Mouse (Mus musculus) frontal cortex, postnatal 10 days (tissue): ENCODE measurements at regions not wholly inside any gene's neighbourhood (a gene's known extent, or its start where the extent isn't known, plus 50 kb on each side); places are given as distances from the start of the nearest gene placed in this dataset.

Source experiments
- DNase-seq, 2 experiments: peaks; one replicate each; pipeline ENCODE4 v3.0.0; 2022; ENCODE audit warnings: low spot score in 2 of 2, mixed read lengths in 1 of 2

DNA sequence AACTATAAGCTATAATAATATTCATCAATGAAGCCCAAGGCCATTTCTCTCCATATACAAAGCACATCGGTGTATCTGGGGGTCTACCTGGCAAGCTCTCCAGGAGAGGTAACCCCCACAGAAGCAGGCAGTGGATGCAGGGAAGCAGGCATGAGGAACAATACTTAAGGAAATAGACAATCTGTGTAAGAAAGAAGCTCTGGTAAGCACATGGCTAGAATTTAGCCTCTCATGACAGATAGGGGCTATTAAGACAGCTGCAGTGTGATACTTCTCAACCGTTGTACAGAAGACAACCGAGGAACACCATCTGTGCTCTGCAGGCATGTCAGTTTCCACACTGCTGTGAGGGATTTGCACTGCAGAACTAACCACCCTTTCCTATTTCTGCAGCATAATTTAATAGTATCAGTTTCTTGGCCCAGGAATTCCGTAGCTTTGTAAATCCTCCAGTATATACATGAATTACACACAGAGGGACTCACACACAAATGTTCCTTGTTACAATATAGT lies 108.1 kb upstream of the Lpar1 start:
- DNase-seq: no peak

DNA sequence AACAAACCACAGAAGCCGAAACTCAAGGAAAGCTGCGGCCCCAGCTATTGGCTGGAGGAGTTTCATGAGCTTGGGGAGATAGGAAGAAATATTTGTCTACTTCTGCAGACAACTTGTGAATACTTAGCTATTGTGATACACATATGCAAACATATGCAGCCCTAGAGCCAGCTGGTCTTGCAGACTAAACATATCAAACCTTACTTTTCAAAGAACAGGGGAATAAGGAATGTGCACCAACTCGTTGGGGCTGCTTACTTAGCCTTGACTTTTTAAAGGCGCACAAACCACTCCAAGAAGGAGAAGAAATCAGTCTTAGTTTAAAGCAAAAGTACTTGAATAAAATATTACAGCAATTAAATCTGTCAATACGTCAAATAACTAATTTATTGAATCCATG lies 106.8 kb upstream of the Lpar1 start:
- no peak for DNase-seq

DNA sequence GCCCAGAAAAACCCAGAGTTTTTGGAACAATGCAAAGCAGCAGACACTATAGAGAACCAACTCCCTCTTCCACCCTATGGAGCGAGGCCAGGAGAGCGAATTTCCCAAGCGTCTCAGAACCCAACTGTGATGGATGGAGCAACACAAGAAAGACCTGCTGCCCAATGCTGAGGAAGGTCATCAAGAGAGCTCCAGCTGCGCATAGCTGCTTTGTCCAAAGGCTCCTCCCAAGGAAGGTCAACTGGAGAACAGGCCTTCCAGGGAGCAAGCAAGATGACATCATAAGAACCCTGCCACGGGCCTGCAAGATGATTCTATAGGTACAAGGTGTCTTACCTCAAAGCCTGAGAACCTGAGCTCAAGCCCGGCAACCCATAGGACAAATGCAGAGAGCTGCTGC lies 104.5 kb upstream of the Lpar1 start:
- DNase-seq: no peak

DNA sequence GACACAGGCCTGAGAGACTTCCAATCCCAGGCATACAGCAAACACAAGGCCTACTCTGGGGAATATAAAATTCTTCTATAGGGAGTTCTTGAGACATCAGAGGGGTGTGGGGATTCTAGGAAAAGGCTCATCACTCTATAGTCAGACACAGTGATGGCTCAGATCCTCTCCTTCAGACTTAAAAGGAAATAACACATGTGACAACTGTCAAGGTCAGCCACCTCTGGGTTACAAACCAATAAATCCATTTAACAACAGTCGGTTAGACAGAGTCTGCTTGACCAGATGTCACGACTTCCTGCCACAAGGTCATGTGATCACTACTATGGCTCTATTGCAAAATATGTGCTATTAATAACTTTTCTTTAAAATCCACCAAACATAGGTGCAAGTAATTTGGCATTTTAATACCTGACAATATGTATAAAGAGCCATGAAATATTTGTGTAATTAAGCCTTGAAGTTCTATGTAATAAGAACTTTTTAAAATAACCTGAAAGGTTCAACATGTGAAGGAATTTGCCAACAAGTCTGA lies 94.1 kb upstream of the Lpar1 start:
- no peak for DNase-seq

DNA sequence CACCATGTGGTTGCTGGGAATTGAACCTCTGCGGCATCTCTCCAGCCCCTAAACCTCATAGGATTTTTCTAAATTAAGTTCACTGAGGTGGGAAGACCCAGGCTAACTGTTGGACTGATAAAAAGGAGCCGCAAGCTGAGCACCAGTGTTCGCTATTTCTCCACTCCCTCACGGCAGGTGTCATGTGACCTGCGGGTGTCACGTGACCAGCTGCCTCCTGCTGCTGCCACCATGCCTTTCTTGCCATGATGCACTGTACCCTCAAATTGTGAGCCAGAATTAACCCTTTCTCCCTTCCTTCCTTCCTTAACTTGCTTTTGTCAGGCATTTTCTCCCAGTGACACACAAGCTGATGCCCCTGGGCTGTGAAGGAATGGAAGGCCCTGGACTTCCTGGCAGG lies 93.1 kb upstream of the Lpar1 start:
- DNase-seq: no peak

DNA sequence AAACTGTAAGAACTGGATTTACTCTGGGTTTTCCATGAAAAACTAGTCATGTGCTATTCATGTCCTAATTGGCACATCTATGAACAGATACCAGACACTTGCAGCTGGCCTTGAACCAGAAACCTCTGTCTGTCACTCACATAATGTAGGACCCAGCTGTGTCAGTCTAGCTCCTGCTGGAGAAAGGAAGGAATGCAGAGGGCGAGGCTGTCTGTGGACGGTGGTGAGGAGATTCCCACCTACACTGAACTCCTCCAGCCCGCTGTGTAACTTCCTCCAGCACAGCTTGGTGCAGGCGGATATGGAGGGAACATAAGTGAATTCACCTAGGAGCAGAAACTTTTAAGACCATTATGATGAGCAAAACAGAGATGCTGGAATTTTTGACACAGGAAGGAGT lies 89.7 kb upstream of the Lpar1 start:
- DNase-seq: no peak

DNA sequence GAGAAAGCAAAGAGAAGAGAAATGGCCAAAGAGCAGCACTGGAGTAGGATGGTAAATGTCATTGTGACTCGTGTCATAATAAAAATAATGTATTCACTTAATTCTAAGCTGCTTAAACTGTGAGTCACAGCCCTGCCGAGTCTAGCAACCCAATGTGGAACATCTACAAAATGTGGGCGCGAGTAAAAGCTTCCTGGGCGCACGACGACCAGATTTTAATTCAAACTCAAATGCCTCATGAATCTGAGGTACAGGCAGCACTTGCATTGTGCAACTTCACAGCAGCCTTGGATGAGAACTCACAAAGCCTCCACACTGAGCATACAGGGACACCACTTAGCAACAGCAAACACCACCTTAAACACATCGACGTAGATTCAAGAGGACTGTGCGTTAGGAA lies 88.5 kb upstream of the Lpar1 start:
- DNase-seq: no peak

DNA sequence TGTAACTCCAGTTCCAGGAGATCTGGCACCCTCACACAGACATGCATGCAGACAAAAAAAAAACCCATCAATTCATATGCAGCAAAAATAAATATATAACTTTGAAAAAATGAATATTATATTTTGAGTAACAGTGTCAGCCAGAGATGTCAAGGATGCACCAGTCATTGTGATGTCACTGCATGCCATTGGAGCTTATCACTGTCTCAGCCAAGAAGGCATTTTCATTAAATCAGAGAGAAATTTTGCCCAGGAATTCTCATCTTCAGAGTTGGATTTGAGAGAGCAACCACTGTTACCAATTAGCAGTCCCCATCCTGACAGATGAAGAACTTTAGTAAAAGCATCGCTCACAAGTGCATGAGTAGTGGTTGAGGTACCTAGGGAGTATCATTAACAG lies 79.0 kb upstream of the Lpar1 start:
- DNase-seq: no peak

DNA sequence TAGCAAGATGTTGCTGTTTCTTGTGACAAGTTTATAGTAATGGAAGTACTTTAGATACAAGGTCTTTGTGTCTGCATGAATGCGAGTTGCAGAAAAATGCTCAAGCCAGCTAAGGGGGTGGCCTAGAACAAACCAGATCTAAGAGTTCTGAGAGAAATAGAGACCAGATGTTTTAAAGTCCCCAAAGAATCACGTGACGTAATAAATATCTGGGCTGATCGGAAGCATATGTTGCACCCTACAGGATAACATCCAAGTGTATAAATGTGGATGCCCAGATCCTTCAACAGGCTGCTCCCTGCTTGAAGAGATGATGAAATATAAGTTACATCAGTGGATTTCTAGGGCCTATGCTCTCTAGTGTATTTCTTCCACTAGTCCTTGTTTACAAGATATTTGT lies 77.7 kb upstream of the Lpar1 start:
- no peak for DNase-seq

DNA sequence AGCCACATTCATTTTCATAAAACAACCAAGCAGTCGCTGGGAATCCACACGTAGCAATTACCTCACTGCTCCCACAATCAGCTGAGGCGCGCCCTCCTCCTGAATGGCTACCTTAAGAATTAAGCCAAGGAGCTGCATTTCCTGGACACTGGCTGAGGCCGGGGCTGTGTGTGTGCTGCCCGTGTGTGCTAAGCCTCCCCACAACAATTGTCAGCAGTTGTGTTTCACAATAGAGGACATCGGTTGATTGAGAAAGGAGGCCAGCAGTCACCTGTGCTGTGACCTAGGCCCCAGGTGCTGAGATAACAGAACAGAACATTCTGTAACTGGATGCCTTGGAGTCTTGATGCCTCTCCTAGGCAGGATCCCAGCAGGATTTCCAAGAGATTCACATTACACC lies 73.3 kb upstream of the Lpar1 start:
- no peak for DNase-seq

DNA sequence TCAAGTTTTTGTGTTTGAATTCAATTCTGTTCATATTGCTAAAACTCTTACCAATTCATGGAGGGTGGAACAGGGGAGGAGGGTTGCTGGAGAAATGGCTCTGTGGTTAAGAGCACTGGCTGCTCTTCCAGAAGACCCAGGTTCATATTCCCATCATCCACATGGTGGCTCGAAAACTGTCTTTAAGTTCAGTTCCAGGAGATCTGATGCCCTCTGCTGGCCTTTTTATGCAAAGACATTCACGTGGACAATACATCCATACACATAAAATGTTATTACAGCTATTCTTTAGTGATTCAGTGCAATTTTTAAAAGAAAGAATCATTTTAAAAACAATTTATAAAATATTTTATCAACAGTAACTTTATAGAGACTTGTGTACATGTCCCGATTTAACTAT lies 70.4 kb upstream of the Lpar1 start:
- DNase-seq: no peak

DNA sequence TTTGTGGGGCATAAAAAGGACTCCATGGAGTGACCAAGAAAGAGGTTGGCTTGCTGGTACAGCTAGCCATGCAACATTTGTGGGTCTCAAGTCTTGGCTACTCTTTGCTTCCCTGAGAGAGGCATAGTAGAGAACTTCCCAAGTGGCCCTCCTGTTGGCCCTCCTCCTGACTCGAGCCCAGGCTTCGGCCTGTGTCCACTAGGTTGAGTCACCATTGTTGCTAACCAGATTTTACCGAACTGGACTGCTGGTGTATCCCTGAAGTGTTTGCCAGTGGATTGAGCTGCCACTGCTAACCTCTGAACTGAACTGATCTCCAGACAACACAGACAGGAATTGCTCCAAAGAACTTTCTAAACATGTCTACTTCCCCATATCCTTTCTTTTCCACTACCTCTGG lies 66.9 kb upstream of the Lpar1 start:
- DNase-seq: no peak

DNA sequence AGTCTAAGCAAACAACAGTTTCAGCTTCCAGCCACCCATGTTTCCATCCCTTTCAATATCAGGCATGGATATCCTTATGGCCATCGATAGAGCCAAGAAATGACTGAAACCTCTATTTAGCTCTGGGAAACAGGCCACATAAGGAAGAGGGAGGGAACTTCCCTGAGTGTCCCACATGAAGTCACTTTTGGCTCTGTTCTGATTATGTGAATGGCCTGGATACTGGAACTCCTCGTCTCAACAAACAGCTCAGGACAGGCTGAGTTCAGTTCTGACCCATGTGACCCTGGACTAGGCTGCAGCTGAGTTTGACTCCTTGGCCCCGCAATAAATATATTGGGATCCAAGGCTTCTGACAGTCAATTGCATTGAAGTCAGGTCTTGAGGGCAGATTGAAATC lies 63.6 kb upstream of the Lpar1 start:
- DNase-seq: no peak

DNA sequence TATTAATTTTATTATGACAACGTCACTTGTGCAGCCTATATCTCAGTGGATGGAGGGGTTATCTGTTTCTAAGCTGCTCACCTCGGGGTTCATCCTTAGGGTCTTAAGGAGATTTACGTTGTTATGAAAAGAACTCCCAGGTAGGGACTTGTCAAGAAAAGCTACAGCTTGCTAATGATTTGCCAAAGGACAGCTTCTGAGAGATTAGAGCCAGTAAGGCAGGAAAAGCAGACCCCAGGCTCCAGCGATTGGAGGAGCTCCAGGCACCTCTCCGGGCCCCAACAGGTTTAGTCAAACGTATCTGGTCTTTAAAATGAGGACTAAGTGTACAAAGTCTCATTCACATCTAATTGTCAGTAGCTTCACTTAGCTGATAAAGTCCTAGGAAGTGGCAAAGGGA lies 59.8 kb upstream of the Lpar1 start:
- no peak for DNase-seq

DNA sequence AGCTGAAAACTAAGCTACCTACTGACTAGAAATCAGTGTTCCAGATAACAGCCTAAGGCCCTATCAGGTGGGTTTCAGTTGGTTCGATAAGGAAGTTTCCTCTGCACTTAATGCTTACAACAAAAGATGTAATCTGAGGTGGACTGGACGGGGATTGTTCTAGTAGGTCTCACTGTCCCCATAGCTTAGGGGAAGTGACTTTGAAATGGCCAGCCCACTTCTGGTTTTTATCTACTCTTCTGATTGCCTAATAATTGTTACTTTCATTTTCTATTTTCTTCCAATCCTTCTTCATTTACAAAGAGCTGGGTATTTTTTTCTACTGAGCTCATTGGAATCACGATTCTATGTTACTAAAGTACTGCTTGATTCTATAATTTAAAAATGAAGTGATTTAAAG lies 59.3 kb upstream of the Lpar1 start:
- DNase-seq: no peak

DNA sequence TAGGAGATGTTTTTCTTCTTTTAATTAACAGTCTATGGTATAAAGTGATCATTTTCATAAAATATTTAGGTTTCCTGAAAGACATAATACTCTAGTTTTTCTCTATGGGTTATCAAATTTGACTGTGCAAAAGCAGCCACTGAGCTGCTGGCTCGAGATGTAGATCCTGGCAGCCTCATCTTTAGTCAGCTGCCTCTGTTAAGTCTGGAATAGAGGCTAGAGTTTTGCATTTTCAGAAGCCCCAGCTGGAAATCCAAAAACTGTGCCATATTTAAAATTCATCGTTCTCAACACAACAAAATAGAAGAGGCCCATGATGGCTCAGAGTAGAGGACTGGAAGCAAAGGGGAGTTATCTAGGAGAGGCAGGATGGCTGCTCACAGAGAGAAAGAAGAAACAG lies 53.8 kb upstream of the Lpar1 start:
- DNase-seq: no peak

DNA sequence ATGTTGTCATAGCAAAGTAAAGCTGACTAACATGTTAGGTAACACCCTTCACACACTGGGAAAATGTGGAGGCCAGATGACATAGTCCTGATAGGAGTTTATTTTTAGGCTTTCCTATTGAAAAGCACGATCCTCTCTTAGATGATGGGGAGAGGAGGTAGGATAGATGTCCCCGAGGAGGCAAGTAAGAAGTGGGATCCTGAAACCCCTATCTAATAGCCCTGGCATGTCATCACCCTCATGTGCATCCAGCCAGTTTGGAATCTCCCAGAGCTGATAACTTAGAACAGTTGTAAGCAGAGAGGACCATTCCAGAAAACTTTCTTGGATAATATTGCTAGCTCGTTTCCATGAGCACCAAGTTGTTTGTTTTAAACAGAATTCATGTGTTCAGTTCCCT lies 52.2 kb upstream of the Lpar1 start:
- DNase-seq: no peak
